Mouse (Mus musculus) heart, adult 11 months (tissue): ENCODE results near the gene Itga2b.

Experiments
- DNase-seq: peaks from one replicate; pipeline ENCODE4 v3.0.0; 2022

The Itga2b gene

DNA sequence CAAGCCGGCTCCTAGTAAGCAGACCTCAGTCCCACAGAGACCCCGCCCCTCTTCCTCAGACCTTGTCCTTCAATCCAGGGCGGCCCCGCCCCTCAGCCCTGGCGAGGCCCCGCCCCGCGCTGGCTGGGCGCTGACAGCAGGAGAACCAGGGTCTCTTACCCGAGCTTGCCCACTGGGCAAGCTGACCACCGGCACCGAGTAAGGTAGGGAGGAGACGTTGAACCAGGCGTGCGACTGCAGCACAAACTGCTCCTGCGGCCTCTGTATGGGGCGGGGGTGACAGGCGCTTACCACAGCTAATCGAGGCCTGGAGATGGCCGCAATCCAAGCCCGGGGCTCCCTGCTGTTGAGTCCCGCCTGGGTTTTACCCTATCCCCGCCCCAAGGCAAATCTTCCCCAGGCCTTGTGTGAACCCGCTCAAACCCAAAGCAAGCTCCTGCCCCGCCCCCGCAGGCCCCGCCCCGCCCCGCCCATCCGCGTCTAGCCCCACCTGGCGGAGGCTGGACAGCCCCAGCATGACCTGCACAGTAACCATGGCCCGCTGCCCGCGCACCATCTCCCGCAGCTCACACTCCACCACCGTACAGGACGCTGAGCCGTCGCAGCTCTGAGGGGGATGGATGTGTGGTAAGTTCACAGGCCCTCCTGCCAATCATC lies 14.1 kb downstream of the Itga2b start:
- peak; percentile 97 for DNase-seq

DNA sequence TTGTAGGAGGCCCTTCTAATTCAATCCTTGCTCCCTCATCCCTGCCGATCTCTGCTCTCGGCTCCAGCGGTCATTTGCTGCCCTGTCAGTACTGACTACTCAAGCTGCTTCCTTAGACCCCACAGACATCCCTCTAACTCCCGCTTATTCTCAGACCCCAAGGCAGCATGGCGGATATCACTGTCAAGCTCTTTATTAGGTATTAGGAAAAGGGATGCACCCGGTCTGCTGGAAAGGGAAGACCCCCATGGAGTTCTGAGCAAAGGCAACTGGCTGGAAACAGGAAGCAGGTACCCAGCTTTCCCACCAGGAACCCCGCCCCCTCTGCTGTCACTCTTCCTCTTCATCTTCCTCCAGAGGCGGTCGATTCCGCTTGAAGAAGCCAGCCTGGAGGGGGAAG lies 16.8 kb downstream of the Itga2b start:
- DNase-seq, result no peak

DNA sequence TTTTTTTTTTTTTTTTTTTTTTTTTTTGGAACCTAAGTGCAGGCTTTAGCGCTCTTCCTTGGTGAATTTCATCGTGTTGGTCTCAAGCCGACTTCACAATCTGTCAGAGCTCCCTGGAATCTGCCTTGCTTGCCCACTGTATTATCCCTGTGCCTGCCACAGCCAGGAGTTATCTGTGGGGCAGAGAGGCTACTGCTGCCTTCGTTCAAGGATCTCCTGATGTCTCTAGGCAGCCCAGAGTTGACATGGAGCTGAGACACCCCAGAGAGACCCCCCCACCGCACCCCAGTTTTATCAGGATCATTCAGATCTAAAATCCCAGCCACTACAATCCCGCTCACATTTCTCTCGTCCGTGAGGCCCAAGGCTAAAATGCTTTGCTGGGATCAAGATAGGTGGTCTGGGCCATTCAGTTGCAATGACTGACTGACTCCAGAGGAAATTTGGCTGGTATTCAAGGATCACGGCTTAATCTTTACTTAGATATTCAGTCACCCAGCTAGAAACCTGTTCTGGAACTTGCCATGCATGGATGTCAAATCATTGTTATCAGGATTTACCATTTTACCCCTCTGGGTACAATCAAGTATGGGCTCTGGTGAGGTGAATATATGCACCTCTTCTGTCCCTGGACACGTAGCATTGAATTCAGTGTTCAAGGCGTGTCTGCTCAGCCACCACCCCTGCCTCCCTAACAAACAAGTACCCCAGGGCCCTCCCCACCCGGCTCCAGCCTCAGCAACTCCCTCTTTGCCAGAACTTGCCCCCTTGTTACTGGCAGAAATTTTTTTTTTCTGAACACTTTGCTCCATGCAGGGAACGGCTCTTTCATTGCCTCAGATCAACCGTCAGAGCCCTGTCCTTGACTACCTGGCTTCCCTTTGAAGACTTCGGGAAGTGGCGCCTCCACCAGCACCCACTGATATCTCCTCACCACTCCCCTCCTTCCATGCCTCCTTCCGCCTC lies 20.6 kb downstream of the Itga2b start:
- DNase-seq, result no peak

DNA sequence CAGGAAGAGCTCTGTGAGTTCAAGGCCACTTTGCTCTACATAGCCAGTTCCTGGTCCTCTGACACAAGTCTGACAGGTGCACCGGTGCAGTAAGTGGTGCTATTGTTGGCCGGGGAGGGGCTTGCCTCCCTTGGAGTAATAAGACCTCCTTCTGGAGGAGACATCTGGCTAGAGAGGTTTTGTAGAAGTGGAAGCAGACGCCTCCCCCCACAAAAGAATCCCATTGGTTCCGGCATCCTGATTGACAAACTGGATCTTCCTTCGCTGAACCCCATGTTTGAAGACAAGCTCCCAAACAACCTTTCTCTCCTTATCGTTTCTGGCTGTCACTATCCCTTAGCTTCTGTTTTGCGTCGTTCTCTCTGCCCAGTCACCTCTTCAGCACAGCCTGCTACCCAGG lies 21.6 kb downstream of the Itga2b start:
- no peak for DNase-seq

GRCm38 (mm10) chr11:102447497-102447896 lies 22.4 kb downstream of the Itga2b start, which contains the start of gene Fam171a2:
Gene Fam171a2 (minus strand): TSS chr11:102447682.
- peak; percentile 97 for DNase-seq

- DNase-seq, result peak; percentile 94
Observed at GRCm38 (mm10) chr11:102446581-102447461, 23.1 kb downstream of the Itga2b start.

- peak; percentile 97 for DNase-seq
Observed at GRCm38 (mm10) chr11:102445891-102446361, 24.0 kb downstream of the Itga2b start.

- DNase-seq, result peak; percentile 98
Observed at GRCm38 (mm10) chr11:102445264-102445890, 24.5 kb downstream of the Itga2b start.

GRCm38 (mm10) chr11:102444781-102445180 lies 25.1 kb downstream of the Itga2b start:
- no peak for DNase-seq

GRCm38 (mm10) chr11:102444321-102444720 lies 25.6 kb downstream of the Itga2b start:
- DNase-seq, result no peak

GRCm38 (mm10) chr11:102443740-102444139 lies 26.2 kb downstream of the Itga2b start:
- peak; percentile 92 for DNase-seq

DNA sequence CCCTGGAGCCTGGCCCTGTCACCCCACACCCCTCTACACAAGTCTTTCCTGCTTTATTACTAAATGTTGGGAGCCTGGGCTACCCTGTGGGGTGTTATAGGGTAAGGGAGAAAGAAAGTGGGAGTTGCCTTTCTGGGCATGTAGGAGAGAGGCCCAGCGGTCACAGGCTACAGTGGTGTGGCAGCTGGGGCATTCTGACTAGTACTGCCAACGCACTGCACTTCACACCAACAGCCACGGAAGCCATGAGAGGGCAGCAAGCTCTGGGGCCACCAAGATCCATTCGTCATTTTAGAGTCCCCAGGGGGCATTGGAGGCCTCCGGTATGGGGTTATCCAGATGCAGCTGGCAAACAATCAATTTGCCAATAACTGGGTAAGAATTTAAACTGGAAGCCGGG lies 27.8 kb downstream of the Itga2b start:
- no peak for DNase-seq

DNA sequence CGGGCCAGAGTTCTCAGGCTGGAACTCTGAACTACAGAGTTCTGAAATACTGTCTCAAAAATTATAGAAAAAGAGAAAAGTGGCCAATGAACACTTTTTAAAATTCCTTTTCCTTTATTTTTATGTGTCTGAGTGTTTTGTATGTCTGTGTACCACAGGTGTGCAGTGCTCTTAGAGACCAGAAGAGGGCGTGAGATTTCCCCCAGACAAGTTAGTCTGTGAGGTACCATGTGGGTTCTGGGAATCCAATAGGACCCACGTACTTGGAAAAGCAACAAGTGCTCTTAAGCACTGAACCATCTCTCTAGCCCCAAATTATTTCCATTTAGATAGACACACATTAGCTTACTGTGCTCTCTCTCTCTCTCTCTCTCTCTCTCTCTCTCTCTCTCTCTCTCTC lies 28.5 kb downstream of the Itga2b start:
- DNase-seq, result no peak

DNA sequence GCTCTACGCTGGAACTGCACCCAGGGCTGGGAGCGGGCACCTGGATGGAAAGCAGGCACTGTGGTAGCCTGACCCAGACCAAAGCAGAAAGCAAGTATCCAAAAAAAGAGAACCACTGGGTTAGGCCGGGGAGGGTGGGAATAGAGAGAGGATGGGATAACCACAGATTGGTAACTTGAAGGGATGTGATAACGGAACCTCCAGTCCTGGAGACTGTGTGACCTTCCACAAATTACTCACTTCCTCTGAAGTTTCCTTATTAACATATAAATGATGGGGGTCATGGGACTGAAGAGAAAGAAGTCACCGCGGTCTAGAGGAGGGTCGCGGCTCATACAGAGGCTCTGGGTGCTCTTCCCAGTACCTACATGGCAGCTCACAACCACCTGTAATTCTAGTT lies 29.7 kb downstream of the Itga2b start:
- DNase-seq, result no peak

DNA sequence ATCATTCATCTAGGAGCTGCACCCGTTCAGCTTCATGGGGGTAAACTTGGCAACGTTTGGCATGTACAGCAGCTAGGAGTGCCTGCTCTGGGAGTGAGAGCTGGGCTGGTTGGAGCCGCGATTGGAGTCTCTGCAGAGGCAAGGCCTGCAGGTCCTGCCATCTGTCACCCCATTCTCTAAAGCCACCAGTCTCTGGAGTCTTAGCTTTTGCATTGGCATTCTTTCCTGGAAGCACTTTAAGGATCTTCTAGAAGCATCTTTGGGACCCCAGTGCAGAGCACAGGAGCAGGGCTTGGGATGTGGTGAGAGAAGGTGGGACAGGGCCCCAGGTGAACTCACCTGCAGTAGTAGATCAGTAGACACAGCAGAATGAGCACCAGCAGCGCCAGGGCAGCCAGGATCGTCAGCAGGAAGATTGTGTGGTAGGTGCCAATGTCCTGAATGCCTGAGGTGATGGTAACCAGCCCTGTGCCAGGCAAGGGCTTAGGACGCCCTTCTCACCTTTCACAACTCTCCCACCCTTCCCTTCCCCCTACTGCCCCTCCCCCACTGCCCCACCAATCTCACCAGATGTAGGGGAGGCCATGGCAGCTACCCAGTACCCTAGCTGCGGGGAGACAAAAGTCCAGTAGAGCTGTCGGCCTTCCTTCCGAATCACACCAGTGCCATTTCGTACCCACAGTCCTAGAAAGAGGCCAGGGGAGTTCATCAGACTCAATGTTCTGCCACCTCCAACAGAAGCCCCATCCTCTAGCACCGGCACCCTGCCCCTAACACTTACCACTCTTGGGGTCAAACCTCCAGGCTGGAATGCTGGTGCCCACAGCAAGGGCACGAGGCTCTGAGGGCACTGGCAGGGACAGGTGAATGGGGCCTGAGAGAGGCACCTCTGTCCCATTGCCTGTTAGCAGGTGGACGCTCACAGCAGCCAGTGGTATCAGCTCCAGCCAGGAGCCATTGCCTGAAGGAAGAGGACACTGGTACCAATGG lies 30.5 kb downstream of the Itga2b start:
- DNase-seq, result peak; percentile 92

DNA sequence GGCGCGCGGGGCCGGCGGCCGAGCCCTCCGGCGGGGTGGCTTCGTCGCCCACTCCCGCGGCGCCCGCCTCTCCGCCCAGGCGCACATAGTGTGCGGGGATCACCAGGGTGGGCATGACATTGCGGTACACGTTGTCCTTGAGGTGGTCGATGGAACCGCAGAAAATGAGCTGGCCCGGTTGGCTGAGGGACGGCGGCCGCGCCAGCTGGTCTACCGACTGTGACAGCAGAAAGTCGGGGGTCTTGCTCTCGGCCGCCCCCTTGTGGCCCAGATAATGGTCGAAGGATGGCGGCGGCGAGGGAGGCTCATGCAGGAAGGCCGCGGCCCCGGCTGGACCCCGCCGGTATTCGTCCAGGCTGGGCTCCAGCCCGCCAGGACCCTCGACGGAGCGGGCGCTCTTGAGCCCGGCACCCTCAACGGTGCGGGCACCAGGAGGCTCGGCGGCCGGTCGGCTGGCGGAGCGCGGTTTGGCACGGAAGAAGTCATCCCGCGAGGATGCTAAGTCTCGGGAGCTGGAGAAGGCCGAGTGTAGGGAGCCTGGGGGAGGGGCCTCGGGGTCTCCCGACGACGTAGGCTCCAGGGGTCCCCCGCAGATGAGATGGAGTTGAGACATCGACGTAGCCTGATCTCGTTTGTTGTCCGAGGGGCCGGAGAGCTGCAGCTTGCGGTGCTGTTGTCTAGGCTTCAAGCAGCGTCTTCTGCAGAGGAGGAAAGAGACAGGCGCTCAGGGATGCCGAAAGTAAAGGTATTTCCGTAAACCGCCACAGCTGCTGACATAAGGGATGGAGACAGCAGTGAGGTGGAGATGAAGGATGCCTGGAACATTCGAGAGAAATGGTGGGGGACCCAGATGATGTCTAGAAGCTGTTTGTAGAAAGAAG lies 31.5 kb downstream of the Itga2b start:
- peak; percentile 94 for DNase-seq

DNA sequence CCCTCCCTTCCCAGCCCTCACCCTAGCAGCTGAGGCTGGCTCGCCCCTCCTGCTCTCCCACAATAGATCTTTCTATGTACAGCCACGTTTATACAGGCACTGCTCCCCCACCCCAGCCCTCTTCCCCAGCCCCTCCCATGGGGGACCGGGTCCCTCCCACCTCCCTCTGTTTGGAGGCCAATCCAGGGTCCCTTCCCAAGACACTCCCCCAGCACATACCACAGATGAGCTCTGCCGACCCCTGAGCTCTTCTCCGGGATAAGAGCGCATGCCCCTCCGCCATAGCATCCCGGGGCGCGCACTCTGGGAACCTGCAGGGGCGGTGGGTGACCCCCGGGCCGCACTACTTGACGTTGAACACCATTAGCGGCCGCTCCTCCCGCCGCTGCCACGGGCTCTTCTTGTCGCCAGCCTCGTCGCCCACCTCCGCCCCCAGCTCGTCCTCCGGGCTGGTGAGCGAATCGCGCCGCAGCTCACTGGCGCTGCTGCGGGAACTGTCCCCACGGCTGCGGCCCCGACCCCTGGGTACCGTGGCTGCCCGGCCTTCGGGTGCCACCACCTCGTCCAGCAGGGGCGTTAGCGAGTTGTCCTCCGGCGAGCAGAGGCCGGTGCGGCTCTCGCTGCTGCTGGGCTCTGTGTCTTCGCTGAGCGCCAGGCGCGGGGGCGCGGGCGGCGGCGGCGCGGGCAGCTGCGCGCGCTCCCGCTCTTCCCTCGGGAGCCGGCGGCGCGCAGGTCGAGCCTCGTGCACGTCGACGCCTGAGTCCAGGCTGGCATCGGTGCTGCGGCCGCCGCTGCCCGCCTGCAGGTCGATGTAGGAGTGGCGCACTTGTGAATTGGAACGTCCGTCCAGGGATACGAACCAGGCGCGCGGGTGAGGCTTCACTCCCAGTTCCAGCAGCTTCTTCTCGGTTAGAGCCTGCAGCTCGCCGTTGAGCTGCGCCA lies 32.5 kb downstream of the Itga2b start:
- peak; percentile 95 for DNase-seq

DNA sequence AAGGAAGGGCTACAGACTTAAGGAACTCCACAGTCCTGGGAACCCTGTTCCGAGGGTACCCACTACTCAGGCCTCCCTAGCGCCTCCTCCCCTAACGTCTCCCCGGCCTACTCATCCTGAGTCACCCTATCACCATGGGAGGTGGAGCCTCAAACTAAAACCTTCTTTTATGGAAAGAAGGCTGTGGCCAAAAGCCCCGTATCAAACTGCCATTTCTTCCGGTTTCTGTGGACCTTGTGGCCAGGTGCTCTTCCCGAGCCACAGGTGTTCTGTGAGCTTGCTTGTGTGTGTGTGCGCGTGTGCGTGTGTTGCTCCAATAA lies 33.5 kb downstream of the Itga2b start:
- DNase-seq, result peak; percentile 85
